Comparison of ENCODE assay signal across 9 mouse cellular contexts in genomic region chr2:127142031-127142430, GRCm38 (mm10). TPM values are rescaled to one million over a fixed set of nuclear protein-coding genes. Genes with fewer than 3 reads are reported as not detected.
DNase-seq lines count a peak whose midpoint lies in the region; ATAC-seq lines count a peak whose summit lies in the region.
"Had no signal": no experiment of that assay in that cellular context is flagged by ENCODE, and none has a peak within 500 bp of the region (broad histone marks: within the 10 kb centered on the region; RNA-seq: fewer than 3 reads in every experiment).

No protein-coding gene starts in this region.

- 0 out of 2 replicates have a peak overlapping the region, but pooled peaks have one; percentile 86 for H3K27ac ChIP-seq in forebrain, embryonic 10.5 days
- no peak overlapping the region for H3K27ac ChIP-seq in hindbrain, embryonic 13.5 days
- H3K27ac ChIP-seq in macrophage = peak overlapping the region; percentile 63

- H3K9me3 ChIP-seq in erythroblast, embryonic 14.5 days (ENCODE audit: control insufficient read depth, low read length) = peaks cover 14% of the 10 kb centered on the region
- peaks cover 3% of the 10 kb centered on the region for H3K9me3 ChIP-seq in forebrain, embryonic 10.5 days
- H3K9me3 ChIP-seq in hindbrain, embryonic 13.5 days = no peaks in the 10 kb centered on the region

- WGBS in forebrain, embryonic 10.5 days = 90% methylated on average over 10 of the region's 10 CpGs
- WGBS in hindbrain, embryonic 13.5 days = 80% methylated on average over 10 of the region's 10 CpGs
- 75% methylated on average over 10 of the region's 10 CpGs for WGBS in macrophage (ENCODE audit: missing documents)

- H3K9ac ChIP-seq in hindbrain, embryonic 13.5 days = peak overlapping the region; percentile 73; the same call in 1 of the 2 replicates

- H3K79me2 ChIP-seq in macrophage (ENCODE audit: inconsistent target) = peaks cover 37% of the 10 kb centered on the region

- DNase-seq in forebrain, embryonic 10.5 days (ENCODE audit: extremely low spot score, low spot score) = no peak
- no peak for DNase-seq in urinary bladder, postnatal 14 days (ENCODE audit: low spot score)
- no peak for DNase-seq in gastrocnemius, adult 18-20 months (ENCODE audit: low spot score)
- DNase-seq in kidney, postnatal 36 days = no peak
- DNase-seq: adrenal gland, postnatal 14 days had no signal

- ATAC-seq in erythroblast, adult 5-6 weeks (replicated peaks; ENCODE audit: low FRiP score, poor library complexity, severe bottlenecking) = no peak
- no peak for ATAC-seq in hindbrain, embryonic 13.5 days (ENCODE audit: low FRiP score)

- peak overlapping the region; percentile 76 for H3K4me3 ChIP-seq in erythroblast, embryonic 14.5 days (replicated peaks)
- H3K4me3 ChIP-seq in forebrain, embryonic 10.5 days = peak overlapping the region; percentile 65; the same call in 1 of the 2 replicates
- H3K4me3 ChIP-seq in hindbrain, embryonic 13.5 days = peak overlapping the region; percentile 55
- peak overlapping the region; percentile 89 for H3K4me3 ChIP-seq in macrophage (ENCODE audit: inconsistent target)

- H3K4me1 ChIP-seq in erythroblast, embryonic 14.5 days (ENCODE audit: control insufficient read depth) = peaks cover 79% of the 10 kb centered on the region
- H3K4me1 ChIP-seq in forebrain, embryonic 10.5 days = peaks cover 28% of the 10 kb centered on the region
- peaks cover 26% of the 10 kb centered on the region for H3K4me1 ChIP-seq in hindbrain, embryonic 13.5 days (replicated peaks)

- H3K4me2 ChIP-seq in hindbrain, embryonic 13.5 days = peak overlapping the region; percentile 93

- no peaks in the 10 kb centered on the region for H3K27me3 ChIP-seq in erythroblast, embryonic 14.5 days (ENCODE audit: control insufficient read depth)
- H3K27me3 ChIP-seq in forebrain, embryonic 10.5 days (ENCODE audit: poor library complexity, severe bottlenecking) = peaks cover 10% of the 10 kb centered on the region; the same call in 1 of the 2 replicates
- H3K27me3 ChIP-seq in hindbrain, embryonic 13.5 days = peaks cover under 1% of the 10 kb centered on the region; the same call in 1 of the 2 replicates

- H3K36me3 ChIP-seq in erythroblast, embryonic 14.5 days (ENCODE audit: control insufficient read depth) = peaks cover 53% of the 10 kb centered on the region
- H3K36me3 ChIP-seq in forebrain, embryonic 10.5 days (replicated peaks) = peaks cover 36% of the 10 kb centered on the region
- no peaks in the 10 kb centered on the region; the same call in 1 of the 2 replicates for H3K36me3 ChIP-seq in hindbrain, embryonic 13.5 days
- peaks cover 18% of the 10 kb centered on the region; the same call in 1 of the 2 replicates for H3K36me3 ChIP-seq in macrophage (ENCODE audit: inconsistent target)

RNA-seq across cellular contexts. Expression of gene Itpripl1, which starts 1.2 kb away (rescaled TPM):
- 0.47 and 0.61 TPM in 2 replicates for polyA plus RNA-seq in erythroblast, embryonic 14.5 days (2012)
- total RNA-seq in erythroblast, adult 5-6 weeks (2015; ENCODE audit: low replicate concordance) = 4.8 and 5.2 TPM in 2 replicates
- 4.4 and 6.1 TPM in 2 replicates for total RNA-seq in erythroblast, adult 5-6 weeks (2017; ENCODE audit: low replicate concordance)
- 17.6 and 18.3 TPM in 2 replicates for polyA plus RNA-seq in forebrain, embryonic 10.5 days (2016; fragmentation: Nextera tagmentation; extraction: Ambion mirVana)
- 11.4 and 13.1 TPM in 2 replicates for polyA plus RNA-seq in hindbrain, embryonic 13.5 days (2015; fragmentation: Nextera tagmentation; extraction: Ambion mirVana)
- 10 to 100 TPM in 7 of 26 experiments, 1 to 10 TPM in 19; 1.6 to 17.5 (median 3.9) TPM for total RNA-seq in macrophage (2018; cell fraction: chromatin; rRNA removed)
- 10 to 100 TPM; 11.7 to 46.5 (median 30.8) TPM for total RNA-seq in macrophage (2018; cell fraction: cytosol; rRNA removed)
- total RNA-seq in macrophage (2018; cell fraction: nucleus; rRNA removed) = 10 to 100 TPM in 24 of 26 experiments, 1 to 10 TPM in 2; 6.6 to 47.2 (median 19.3) TPM
- polyA plus RNA-seq in macrophage (2018) = 18.4 to 28.0 TPM (median 22.5 TPM) in 3 replicates
- 1 to 10 TPM; 3.6 to 7.6 TPM for total RNA-seq in gastrocnemius, adult 18-20 months (2021)

RNA-seq across cellular contexts. Expression of gene Ncaph, which starts 8.3 kb away (rescaled TPM):
- polyA plus RNA-seq in erythroblast, embryonic 14.5 days (2012) = 3.9 and 6.2 TPM in 2 replicates
- 20.8 and 25.9 TPM in 2 replicates for total RNA-seq in erythroblast, adult 5-6 weeks (2015; ENCODE audit: low replicate concordance)
- total RNA-seq in erythroblast, adult 5-6 weeks (2017; ENCODE audit: low replicate concordance) = 37.4 and 64.0 TPM in 2 replicates
- 124 and 126 TPM in 2 replicates for polyA plus RNA-seq in forebrain, embryonic 10.5 days (2016; fragmentation: Nextera tagmentation; extraction: Ambion mirVana)
- polyA plus RNA-seq in hindbrain, embryonic 13.5 days (2015; fragmentation: Nextera tagmentation; extraction: Ambion mirVana) = 20.2 and 21.1 TPM in 2 replicates
- total RNA-seq in macrophage (2018; cell fraction: chromatin; rRNA removed) = 10 to 100 TPM in 10 of 26 experiments, 1 to 10 TPM in 13, under 1 TPM in 3; 0.61 to 25.6 (median 6.6) TPM
- 10 to 100 TPM in 15 of 26 experiments, 1 to 10 TPM in 11; 4.6 to 23.5 (median 10.4) TPM for total RNA-seq in macrophage (2018; cell fraction: cytosol; rRNA removed)
- total RNA-seq in macrophage (2018; cell fraction: nucleus; rRNA removed) = 10 to 100 TPM in 7 of 26 experiments, 1 to 10 TPM in 19; 2.0 to 29.2 (median 5.3) TPM
- polyA plus RNA-seq in macrophage (2018) = 7.7 to 21.8 TPM (median 19.2 TPM) in 3 replicates
- total RNA-seq in gastrocnemius, adult 18-20 months (2021) = under 1 TPM; 0.50 to 0.66 TPM
